Mouse (Mus musculus) cerebellum, adult 9-10 months (tissue): ENCODE results near the gene Ccdc85b.
A peak's percentile ranks its signal among the peaks of the same experiment; 100 is the strongest.

ENCODE experiments used
- DNase-seq: peaks from one replicate; pipeline ENCODE4 v3.0.0; 2022

Gene Ccdc85b

GRCm38 (mm10) chr19:5455037-5455436, 2.7 kb downstream of the Ccdc85b start:
- DNase-seq = peak; percentile 48

- DNase-seq = no peak
These were observed 5.9 kb downstream of the Ccdc85b start for GRCm38 (mm10) chr19:5451766-5452165.

DNA sequence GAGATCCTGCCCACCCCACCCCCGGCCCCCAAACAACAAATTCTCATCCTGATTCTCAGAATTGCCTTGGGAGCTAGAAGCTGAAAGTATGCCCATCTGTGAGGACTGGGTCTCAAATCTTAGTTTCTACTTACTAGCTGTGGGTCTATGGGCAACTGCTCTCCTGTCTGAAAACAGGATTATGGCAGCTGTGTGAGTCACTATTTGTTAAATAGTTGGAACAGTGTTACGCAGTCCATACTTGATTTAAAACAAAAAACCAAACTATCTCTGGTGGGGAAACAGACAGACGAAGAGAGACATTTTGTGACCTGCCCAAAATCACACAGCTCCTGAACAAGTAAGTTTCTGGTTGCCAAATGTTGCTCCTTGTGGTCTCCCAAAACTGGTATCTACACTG, 8.0 kb downstream of the Ccdc85b start:
- DNase-seq = no peak

- DNase-seq = no peak
These were observed 9.1 kb downstream of the Ccdc85b start for GRCm38 (mm10) chr19:5448354-5449150.

- DNase-seq = no peak
These were observed 10.0 kb downstream of the Ccdc85b start, which contains the start of gene Fosl1 for GRCm38 (mm10) chr19:5447515-5448353. TSS of gene Fosl1 (plus strand) at chr19:5447547.

DNA sequence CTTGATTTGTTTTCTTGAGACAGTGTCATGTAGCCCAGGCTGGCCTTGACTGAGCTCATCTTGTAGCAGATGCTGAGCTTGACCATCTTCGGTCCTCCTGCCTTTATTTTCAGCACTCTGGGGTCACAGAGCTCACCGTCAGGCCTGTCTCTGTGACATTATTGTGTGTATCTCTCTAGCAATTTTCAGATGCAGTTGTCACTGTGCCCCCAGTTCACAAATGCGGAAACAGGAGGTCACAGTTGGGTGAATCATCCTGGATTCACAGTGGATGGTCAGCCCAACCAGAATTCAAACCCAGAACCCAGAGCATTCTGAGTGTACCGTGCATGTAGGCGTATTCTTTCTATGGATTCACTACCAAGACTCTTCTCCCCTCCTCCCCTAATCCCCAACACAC, 11.9 kb downstream of the Ccdc85b start:
- no peak for DNase-seq

DNA sequence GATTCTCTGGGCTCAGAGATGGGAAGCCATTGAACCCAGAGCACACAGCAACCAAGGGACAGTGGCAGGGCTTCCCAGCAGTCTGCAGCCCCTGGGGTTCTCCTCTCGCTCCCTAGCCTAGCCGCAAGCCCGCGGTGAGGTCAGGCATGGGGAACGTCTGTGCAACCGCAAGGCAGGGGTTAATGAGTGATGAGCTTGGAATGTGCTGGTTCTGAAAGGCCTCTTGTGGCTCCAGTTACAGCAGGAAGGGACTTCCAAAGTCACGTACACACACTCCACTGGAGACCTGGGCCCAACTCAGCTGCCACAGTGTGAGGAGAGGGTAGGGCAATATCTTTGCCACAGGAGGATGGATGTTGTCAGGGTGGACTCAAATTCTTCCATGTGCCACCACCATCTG, 12.7 kb downstream of the Ccdc85b start:
- no peak for DNase-seq

DNA sequence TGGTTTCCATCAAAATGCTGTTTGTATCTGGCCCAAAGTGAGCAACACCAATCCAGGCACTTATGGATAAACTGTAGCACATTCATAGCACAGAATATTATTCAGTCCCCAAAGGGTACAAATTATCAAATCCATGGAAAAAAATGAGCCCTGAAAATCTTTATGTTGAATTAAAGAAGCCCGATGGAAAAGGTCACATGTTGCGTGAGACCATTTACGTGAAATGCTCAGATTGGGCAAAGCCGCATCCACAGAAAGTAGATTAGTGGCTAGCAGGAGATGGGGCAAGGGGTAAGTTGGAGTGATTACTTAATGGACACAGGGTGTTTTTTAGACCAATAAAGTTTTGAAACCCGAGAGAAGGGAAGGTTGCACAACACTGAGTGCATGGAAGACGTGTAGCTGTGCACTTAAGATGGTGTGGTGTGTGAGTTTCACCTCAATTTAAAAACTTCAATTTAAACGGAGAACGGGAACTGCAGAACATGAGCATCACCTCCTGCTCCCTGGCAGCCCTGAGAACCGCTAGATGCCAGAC, 13.3 kb downstream of the Ccdc85b start:
- no peak for DNase-seq

DNA sequence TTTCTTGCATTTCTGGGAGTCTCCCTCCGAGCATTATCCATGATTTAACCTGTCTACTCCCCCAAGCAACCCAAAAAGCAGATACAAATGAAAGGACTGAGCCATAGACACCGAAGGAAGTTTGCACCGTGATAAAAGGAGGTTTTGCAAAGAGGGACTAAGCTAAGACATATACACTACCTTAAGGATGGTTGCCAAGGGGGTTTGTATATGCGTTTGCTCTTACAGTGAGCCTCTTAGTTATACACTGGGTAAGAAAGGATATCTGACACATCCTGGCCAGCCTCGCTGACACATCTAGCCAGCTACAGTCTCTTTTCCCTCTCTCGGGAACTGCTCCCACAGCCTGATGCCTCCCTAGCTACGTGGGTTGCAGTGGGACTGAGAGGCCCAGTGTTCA, 23.7 kb downstream of the Ccdc85b start:
- no peak for DNase-seq

GRCm38 (mm10) chr19:5432992-5433852, 24.5 kb downstream of the Ccdc85b start:
- peak; percentile 62 for DNase-seq

- DNase-seq = no peak
These were observed 25.7 kb downstream of the Ccdc85b start for GRCm38 (mm10) chr19:5431911-5432464.

DNA sequence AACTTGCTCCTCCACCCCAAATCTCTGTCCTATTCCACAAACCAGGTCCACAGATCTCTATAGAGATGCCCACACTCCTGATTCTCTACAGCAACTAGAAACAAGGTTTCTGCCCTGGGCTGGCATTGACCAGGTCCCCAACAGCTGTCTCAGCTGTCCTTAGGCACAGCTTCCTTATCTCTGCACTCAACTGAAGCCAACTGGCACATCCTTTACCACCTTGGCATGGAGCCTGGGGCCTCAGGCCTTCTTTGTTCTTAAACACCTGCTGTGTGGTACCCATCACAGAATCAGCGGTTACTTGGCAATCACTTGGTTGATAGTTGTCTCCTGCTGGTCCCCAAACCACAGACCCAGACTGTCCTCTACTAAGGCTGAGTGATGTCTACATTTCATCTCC, 27.3 kb downstream of the Ccdc85b start:
- no peak for DNase-seq

- peak; percentile 72 for DNase-seq
These were observed 27.9 kb downstream of the Ccdc85b start for GRCm38 (mm10) chr19:5429806-5430205.

DNA sequence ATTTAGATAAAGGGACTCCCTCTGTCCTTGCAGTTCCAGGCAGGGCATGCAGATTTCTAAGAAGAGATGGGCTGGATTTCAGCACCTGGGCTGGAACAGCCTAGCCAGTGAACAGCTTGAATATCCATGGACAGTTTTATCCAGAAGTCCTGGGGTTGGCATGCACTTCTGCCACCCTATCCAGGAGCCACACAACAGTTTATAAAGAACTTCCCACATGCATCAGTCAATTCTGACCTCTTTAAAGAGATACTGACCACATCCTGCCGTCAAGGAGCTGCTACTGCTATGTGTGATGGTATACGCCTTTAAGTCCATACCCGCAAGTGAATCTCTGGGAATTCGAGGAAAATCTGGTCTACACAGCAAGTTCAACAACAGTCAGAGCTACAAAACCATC, 28.5 kb downstream of the Ccdc85b start:
- DNase-seq = no peak

DNA sequence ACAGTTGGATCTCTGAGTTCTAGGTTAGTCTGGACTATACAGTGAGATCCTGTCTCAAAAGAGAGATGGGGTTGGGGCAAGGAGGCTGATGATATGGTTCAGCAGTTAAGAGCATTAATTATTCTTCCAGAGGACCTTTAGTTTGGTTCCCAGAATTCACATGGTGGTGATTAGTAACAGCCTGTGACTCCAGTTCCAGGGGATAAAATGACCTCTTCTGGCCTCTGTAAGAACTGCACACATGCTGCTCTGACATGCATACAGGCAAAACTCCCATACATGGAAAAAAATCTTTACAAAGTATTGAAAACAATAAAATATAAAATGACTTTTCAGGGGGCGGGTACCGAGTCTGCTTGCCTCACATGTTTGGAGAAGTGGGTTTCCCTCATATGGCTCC, 29.6 kb downstream of the Ccdc85b start:
- peak; percentile 64 for DNase-seq

- DNase-seq = no peak
These were observed 30.9 kb downstream of the Ccdc85b start for GRCm38 (mm10) chr19:5426640-5427290.

- DNase-seq = peak; percentile 67
These were observed 31.7 kb downstream of the Ccdc85b start for GRCm38 (mm10) chr19:5425906-5426565.

DNA sequence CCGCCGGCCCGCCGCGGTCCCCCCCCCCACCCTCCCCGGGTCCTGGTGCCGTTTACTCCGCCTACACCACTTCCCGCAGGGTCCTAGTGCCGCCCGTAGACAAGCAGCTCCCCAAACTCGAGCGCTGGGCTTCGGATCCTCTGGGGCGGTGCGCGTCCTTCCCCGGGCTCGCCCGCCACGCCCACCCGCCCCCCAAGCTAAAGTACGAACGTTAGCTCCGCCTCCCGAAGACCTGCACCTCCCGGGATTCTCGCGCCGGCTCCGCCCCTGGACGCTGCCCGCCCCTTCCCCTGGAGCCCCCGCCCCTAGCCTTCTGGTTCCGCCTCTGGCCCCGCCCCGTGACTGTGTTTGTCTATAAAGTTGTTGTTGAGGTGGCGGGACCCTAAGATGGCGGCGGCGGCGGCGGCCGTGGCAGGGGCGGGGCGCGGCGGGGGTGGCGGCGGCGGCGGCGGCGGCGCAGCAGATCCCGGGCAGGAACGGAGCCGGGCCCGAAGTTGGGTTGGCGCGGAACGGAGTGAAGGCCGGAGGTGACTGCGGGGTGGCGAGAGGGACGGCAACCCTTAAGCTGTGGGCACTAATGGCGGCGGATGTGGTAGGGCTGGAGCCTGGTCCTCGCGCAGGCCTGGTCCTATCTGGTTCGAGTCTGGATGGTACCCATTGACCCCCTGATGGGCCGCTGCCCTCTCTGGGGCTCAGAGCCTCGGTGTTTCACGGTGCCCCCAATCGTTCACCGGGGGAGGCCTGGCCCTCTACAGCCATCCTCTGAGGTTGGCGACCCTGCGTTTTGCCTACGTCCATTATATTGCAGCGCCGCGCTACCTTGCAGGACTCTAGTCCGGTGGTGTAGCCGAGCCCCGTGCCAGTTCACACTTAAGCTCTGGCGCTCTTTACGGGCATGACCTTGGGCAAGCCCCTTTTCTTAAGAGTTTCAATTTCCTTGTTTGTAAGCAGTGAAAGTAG, 32.6 kb downstream of the Ccdc85b start, which contains the start of the genes Drap1 and AI837181:
Drap1 (minus strand) TSS at position 198 of the 960 bp plus-strand sequence.
AI837181 (plus strand) TSS at position 363 of the 960 bp plus-strand sequence.
- peak; percentile 92 for DNase-seq

GRCm38 (mm10) chr19:5424092-5424781, 33.5 kb downstream of the Ccdc85b start:
- DNase-seq = peak; percentile 82
